Mouse (Mus musculus) adrenal gland, postnatal 25 days (tissue): ENCODE results near the gene Gm28308. TPM values are rescaled to one million over a fixed set of nuclear protein-coding genes. Genes with fewer than 3 reads are reported as not detected.

Source experiments
- DNase-seq: peaks from one replicate; pipeline ENCODE4 v3.0.0; 2021; ENCODE audit warnings: mixed read lengths
- total RNA-seq: library from RNA; stranded (reverse); gene quantifications from 2 replicates; pipeline ENCODE4 v1.2.3, GENCODE M21; 2021

Gm28308 gene
- total RNA-seq, 1 experiment from 2014 or later: 0.88 TPM

- DNase-seq: no peak
These were observed 6.2 kb upstream of the Gm28308 start for GRCm38 (mm10) chr6:52219234-52219942.

GRCm38 (mm10) chr6:52218643-52219215, 5.6 kb upstream of the Gm28308 start:
- DNase-seq: no peak

- no peak for DNase-seq
These were observed 4.9 kb upstream of the Gm28308 start for GRCm38 (mm10) chr6:52217895-52218642.

- peak; percentile 87 for DNase-seq
These were observed 4.3 kb upstream of the Gm28308 start for GRCm38 (mm10) chr6:52217459-52217768.

GRCm38 (mm10) chr6:52216691-52217458, 3.7 kb upstream of the Gm28308 start:
- DNase-seq: peak; percentile 48

- peak; percentile 32 for DNase-seq
These were observed 2.8 kb upstream of the Gm28308 start for GRCm38 (mm10) chr6:52215771-52216535.

- DNase-seq: no peak
These were observed 1.9 kb upstream of the Gm28308 start for GRCm38 (mm10) chr6:52215070-52215469.

GRCm38 (mm10) chr6:52214271-52214670, 1.1 kb upstream of the Gm28308 start:
- no peak for DNase-seq

- peak; percentile 59 for DNase-seq
These were observed 502 bp downstream of the Gm28308 start for GRCm38 (mm10) chr6:52212556-52213118.

GRCm38 (mm10) chr6:52211961-52212360, 1.2 kb downstream of the Gm28308 start:
- DNase-seq: peak; percentile 27

- DNase-seq: peak; percentile 85
These were observed 1.8 kb downstream of the Gm28308 start for GRCm38 (mm10) chr6:52211170-52211935.

- peak; percentile 14 for DNase-seq
These were observed 3.5 kb downstream of the Gm28308 start for GRCm38 (mm10) chr6:52209685-52210046.

- no peak for DNase-seq
These were observed 4.1 kb downstream of the Gm28308 start for GRCm38 (mm10) chr6:52208868-52209684.

- DNase-seq: peak; percentile 81
These were observed 4.9 kb downstream of the Gm28308 start, which contains the start of gene Hoxa6 for GRCm38 (mm10) chr6:52208072-52208867. Hoxa6 (minus strand) TSS chr6:52208722.

GRCm38 (mm10) chr6:52207684-52207976, 5.5 kb downstream of the Gm28308 start:
- DNase-seq: no peak

- no peak for DNase-seq
These were observed 6.1 kb downstream of the Gm28308 start for GRCm38 (mm10) chr6:52206882-52207683.

- DNase-seq: peak; percentile 21
These were observed 7.2 kb downstream of the Gm28308 start for GRCm38 (mm10) chr6:52205638-52206621.
